Mouse (Mus musculus): ENCODE data around the gene Cypt3. TPM values are rescaled to one million over a fixed set of nuclear protein-coding genes. Genes with fewer than 3 reads are reported as not detected.

Cypt3 gene
- not detected for total RNA-seq (2021)
- long read RNA-seq, experiment 1, result 0 reads
- long read RNA-seq, experiment 2, result 0 reads

DNA sequence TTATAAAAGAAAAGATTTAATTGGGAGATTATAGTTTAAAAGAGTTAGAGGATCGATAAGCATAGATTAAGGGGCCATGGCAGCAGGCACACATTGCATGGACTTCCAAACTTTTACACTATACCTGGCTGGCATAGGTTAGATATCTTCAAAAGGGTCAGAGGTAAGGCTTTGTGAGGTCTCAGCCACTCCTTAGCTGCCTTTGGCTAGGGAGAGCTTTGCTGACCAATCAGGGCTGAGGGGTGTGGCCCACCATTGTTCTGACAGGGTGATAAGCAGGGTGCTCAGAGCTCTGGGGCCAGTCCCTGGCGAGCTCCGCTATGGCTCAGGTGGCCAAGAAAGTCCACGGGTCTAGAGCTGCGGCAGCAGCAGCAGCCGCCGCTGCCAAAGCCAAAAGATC, at the start of gene Cypt3:
Gene Cypt3 (plus strand): TSS at position 301 of the 400 bp plus-strand sequence.
- DNase-seq (ENCODE audit: low spot score in 2 of 2), result no peak

DNA sequence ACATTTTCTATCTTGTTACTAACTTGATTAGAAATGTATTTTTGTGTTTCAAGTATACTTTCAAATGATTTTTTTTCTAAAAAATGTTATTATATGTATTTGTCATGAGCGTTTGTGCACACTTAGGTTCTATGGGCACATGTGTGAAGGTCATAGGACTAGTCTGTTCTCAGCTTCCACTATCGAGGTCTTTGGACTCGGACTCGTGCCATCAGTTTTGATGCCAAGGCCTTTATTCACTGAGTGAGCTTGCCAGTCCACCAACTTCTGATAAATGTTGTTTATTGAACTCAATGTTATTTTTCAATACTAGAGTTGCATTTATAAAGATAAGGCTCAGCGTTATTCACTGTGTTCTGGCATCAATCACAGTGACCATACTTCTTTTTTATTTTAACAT, 42.9 kb upstream of the Cypt3 start:
- DNase-seq (ENCODE audit: low spot score in 2 of 2), result no peak

GRCm38 (mm10) chrX:153528399-153528798, 30.0 kb upstream of the Cypt3 start:
- no peak for DNase-seq (ENCODE audit: low spot score in 2 of 2)

GRCm38 (mm10) chrX:153556634-153557033, 1.8 kb upstream of the Cypt3 start:
- DNase-seq (ENCODE audit: low spot score in 2 of 2), result no peak

- no peak for DNase-seq (ENCODE audit: low spot score in 2 of 2)
Measured at GRCm38 (mm10) chrX:153564650-153565049, 6.3 kb downstream of the Cypt3 start.

DNA sequence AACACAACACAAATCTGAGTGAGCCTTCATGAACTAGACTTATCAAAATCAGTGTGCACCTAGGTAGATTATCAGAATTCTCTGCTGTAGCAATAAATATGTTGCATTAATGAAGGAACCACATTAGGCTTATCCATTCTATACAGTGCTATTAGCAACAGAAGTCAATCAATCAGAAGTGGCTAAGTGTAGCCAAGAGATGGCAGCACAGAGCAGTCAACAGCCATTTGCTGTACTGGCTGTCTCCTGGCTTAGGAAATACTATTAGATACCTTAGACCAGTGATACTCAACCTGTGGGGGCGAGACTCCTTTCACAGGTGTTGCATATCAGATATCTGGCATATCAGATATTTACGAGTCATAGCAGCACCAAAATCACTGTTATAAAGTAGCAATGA, 41.2 kb downstream of the Cypt3 start:
- no peak for DNase-seq (ENCODE audit: low spot score in 2 of 2)

Other genes starting within 250 kb of the Cypt3 start
- 10 to 100 TPM; 42.6 to 73.5 TPM for gene Ubqln2, start 60.4 kb upstream of the Cypt3 start, total RNA-seq (2021)
- 1 to 10 TPM; 5.1 to 7.1 TPM for gene Kctd12b, start 137.8 kb downstream of the Cypt3 start, total RNA-seq (2021)
- gene Nbdy, start 165.0 kb downstream of the Cypt3 start, total RNA-seq (2021), result 10 to 100 TPM; 47.5 to 62.3 TPM